Mouse (Mus musculus): ENCODE data around the gene Rpl36al. TPM values are rescaled to one million over a fixed set of nuclear protein-coding genes. Genes with fewer than 3 reads are reported as not detected.
"Not testable (repeated sequence)": the region's sequence is repeated elsewhere in the genome, so short reads cannot be mapped to it uniquely, and the experiment has no call there.

The Rpl36al gene
- polyA plus RNA-seq, 1 experiment from 2014 or later, result 536 TPM

GRCm38 (mm10) chr12:69171307-69171706 is 12.6 kb downstream of the Rpl36al start:
- no peak for DNase-seq (ENCODE audit: low spot score)
- 91% methylated on average over 2 of the region's 2 CpGs for WGBS
- Histone ChIP-seq H3K4me2 (ENCODE audit: low read depth, low read length) (no peak overlapping the region), H3K27ac (replicated peaks; ENCODE audit: low read depth, low read length) (no peak overlapping the region), H3K9ac (replicated peaks; ENCODE audit: low read length) (no peak overlapping the region), H3K36me3 (replicated peaks; ENCODE audit: control insufficient read depth, insufficient read depth, low read depth, low read length) (no peaks in the 10 kb centered on the region), H3K4me1 (ENCODE audit: control insufficient read depth, insufficient read depth, low read length) (no peaks in the 10 kb centered on the region), H3K4me3 (ENCODE audit: low read depth, low read length) (no peak overlapping the region), H3K9me3 (replicated peaks; ENCODE audit: control insufficient read depth, low read length) (no peaks in the 10 kb centered on the region), H3K27me3 (ENCODE audit: control insufficient read depth, insufficient read depth, low read length) (no peaks in the 10 kb centered on the region)
- ATAC-seq (replicated peaks; ENCODE audit: insufficient number of reproducible peaks, low FRiP score, low TSS enrichment, low read depth), result no peak

GRCm38 (mm10) chr12:69168461-69169106 is 15.3 kb downstream of the Rpl36al start, which contains the start of gene Lrr1:
Lrr1 (plus strand) TSS chr12:69168814.
- H3K9me3 ChIP-seq (replicated peaks; ENCODE audit: control insufficient read depth, low read length), result no peaks in the 10 kb centered on the region

GRCm38 (mm10) chr12:69167656-69168460 is 16.0 kb downstream of the Rpl36al start:
- 8% methylated on average over 18 of the region's 18 CpGs for WGBS
- no peaks in the 10 kb centered on the region for H3K9me3 ChIP-seq (replicated peaks; ENCODE audit: control insufficient read depth, low read length)
- DNase-seq (ENCODE audit: low spot score), result no peak
- H3K4me3 ChIP-seq (ENCODE audit: low read depth, low read length), result peak overlapping the region; percentile 79
- no peaks in the 10 kb centered on the region for H3K27me3 ChIP-seq (ENCODE audit: control insufficient read depth, insufficient read depth, low read length)
- H3K27ac ChIP-seq (replicated peaks; ENCODE audit: low read depth, low read length), result 0 out of 2 replicates have a peak overlapping the region, but pooled peaks have one; percentile 36
- H3K36me3 ChIP-seq (replicated peaks; ENCODE audit: control insufficient read depth, insufficient read depth, low read depth, low read length), result no peaks in the 10 kb centered on the region
- H3K4me2 ChIP-seq (ENCODE audit: low read depth, low read length), result peak overlapping the region; percentile 79
- H3K4me1 ChIP-seq (ENCODE audit: control insufficient read depth, insufficient read depth, low read length), result no peaks in the 10 kb centered on the region
- peak; percentile 16; the same call in 1 of the 2 replicates for ATAC-seq (replicated peaks; ENCODE audit: insufficient number of reproducible peaks, low FRiP score, low TSS enrichment, low read depth)
- peak overlapping the region; percentile 71 for H3K9ac ChIP-seq (replicated peaks; ENCODE audit: low read length)

More at GRCm38 (mm10) chr12:69168461-69169106, 15.3 kb downstream of the Rpl36al start, which contains the start of gene Lrr1:
- peak within 1 kb of the TSS; percentile 71 for H3K9ac ChIP-seq (replicated peaks; ENCODE audit: low read length)
- peak within 1 kb of the TSS; percentile 36 for H3K27ac ChIP-seq (replicated peaks; ENCODE audit: low read depth, low read length)
- no peaks in the 10 kb centered on the region for H3K4me1 ChIP-seq (ENCODE audit: control insufficient read depth, insufficient read depth, low read length)
- H3K4me2 ChIP-seq (ENCODE audit: low read depth, low read length), result peak within 1 kb of the TSS; percentile 79
- no peaks in the 10 kb centered on the region for H3K36me3 ChIP-seq (replicated peaks; ENCODE audit: control insufficient read depth, insufficient read depth, low read depth, low read length)
- ATAC-seq (replicated peaks; ENCODE audit: insufficient number of reproducible peaks, low FRiP score, low TSS enrichment, low read depth), result peak; percentile 93
- no peaks in the 10 kb centered on the region for H3K27me3 ChIP-seq (ENCODE audit: control insufficient read depth, insufficient read depth, low read length)
- under 1% methylated on average over 40 of the region's 40 CpGs for WGBS
- peak; percentile 83 for DNase-seq (ENCODE audit: low spot score)
- peak within 1 kb of the TSS; percentile 79 for H3K4me3 ChIP-seq (ENCODE audit: low read depth, low read length)

GRCm38 (mm10) chr12:69166861-69167581 is 16.9 kb downstream of the Rpl36al start:
- WGBS, result 71% methylated on average over 8 of the region's 8 CpGs

GRCm38 (mm10) chr12:69164904-69165303 is 19.0 kb downstream of the Rpl36al start:
- ATAC-seq (replicated peaks; ENCODE audit: insufficient number of reproducible peaks, low FRiP score, low TSS enrichment, low read depth), result no peak
- no peak overlapping the region for H3K4me3 ChIP-seq (ENCODE audit: low read depth, low read length)
- H3K9ac ChIP-seq (replicated peaks; ENCODE audit: low read length), result no peak overlapping the region
- no peaks in the 10 kb centered on the region for H3K27me3 ChIP-seq (ENCODE audit: control insufficient read depth, insufficient read depth, low read length)
- WGBS, result 59% methylated on average over 3 of the region's 3 CpGs
- no peak for DNase-seq (ENCODE audit: low spot score)
- no peak overlapping the region for H3K27ac ChIP-seq (replicated peaks; ENCODE audit: low read depth, low read length)
- no peaks in the 10 kb centered on the region for H3K36me3 ChIP-seq (replicated peaks; ENCODE audit: control insufficient read depth, insufficient read depth, low read depth, low read length)
- H3K9me3 ChIP-seq (replicated peaks; ENCODE audit: control insufficient read depth, low read length), result no peaks in the 10 kb centered on the region
- H3K4me1 ChIP-seq (ENCODE audit: control insufficient read depth, insufficient read depth, low read length), result no peaks in the 10 kb centered on the region
- no peak overlapping the region for H3K4me2 ChIP-seq (ENCODE audit: low read depth, low read length)

More at GRCm38 (mm10) chr12:69166861-69167581, 16.9 kb downstream of the Rpl36al start:
- not testable (repeated sequence) for H3K27me3 ChIP-seq (ENCODE audit: control insufficient read depth, insufficient read depth, low read length); H3K36me3 ChIP-seq (replicated peaks; ENCODE audit: control insufficient read depth, insufficient read depth, low read depth, low read length); H3K27ac ChIP-seq (replicated peaks; ENCODE audit: low read depth, low read length); H3K9me3 ChIP-seq (replicated peaks; ENCODE audit: control insufficient read depth, low read length); H3K4me2 ChIP-seq (ENCODE audit: low read depth, low read length); DNase-seq (ENCODE audit: low spot score); H3K4me3 ChIP-seq (ENCODE audit: low read depth, low read length); H3K9ac ChIP-seq (replicated peaks; ENCODE audit: low read length); ATAC-seq (replicated peaks; ENCODE audit: insufficient number of reproducible peaks, low FRiP score, low TSS enrichment, low read depth); H3K4me1 ChIP-seq (ENCODE audit: control insufficient read depth, insufficient read depth, low read length)

GRCm38 (mm10) chr12:69163586-69163985 is 20.3 kb downstream of the Rpl36al start:
- H3K4me3 ChIP-seq (ENCODE audit: low read depth, low read length); DNase-seq (ENCODE audit: low spot score); H3K27me3 ChIP-seq (ENCODE audit: control insufficient read depth, insufficient read depth, low read length); H3K36me3 ChIP-seq (replicated peaks; ENCODE audit: control insufficient read depth, insufficient read depth, low read depth, low read length); H3K4me1 ChIP-seq (ENCODE audit: control insufficient read depth, insufficient read depth, low read length); H3K27ac ChIP-seq (replicated peaks; ENCODE audit: low read depth, low read length); H3K9me3 ChIP-seq (replicated peaks; ENCODE audit: control insufficient read depth, low read length); H3K4me2 ChIP-seq (ENCODE audit: low read depth, low read length); ATAC-seq (replicated peaks; ENCODE audit: insufficient number of reproducible peaks, low FRiP score, low TSS enrichment, low read depth); H3K9ac ChIP-seq (replicated peaks; ENCODE audit: low read length): not testable (repeated sequence)
- WGBS, result 87% methylated on average over 4 of the region's 4 CpGs

- DNase-seq (ENCODE audit: low spot score); H3K4me2 ChIP-seq (ENCODE audit: low read depth, low read length); H3K4me3 ChIP-seq (ENCODE audit: low read depth, low read length); H3K9ac ChIP-seq (replicated peaks; ENCODE audit: low read length); H3K4me1 ChIP-seq (ENCODE audit: control insufficient read depth, insufficient read depth, low read length); H3K36me3 ChIP-seq (replicated peaks; ENCODE audit: control insufficient read depth, insufficient read depth, low read depth, low read length); H3K27ac ChIP-seq (replicated peaks; ENCODE audit: low read depth, low read length); ATAC-seq (replicated peaks; ENCODE audit: insufficient number of reproducible peaks, low FRiP score, low TSS enrichment, low read depth); H3K9me3 ChIP-seq (replicated peaks; ENCODE audit: control insufficient read depth, low read length); H3K27me3 ChIP-seq (ENCODE audit: control insufficient read depth, insufficient read depth, low read length): not testable (repeated sequence)
- 55% methylated on average over 2 of the region's 2 CpGs for WGBS
Measured at GRCm38 (mm10) chr12:69160677-69161076, 23.2 kb downstream of the Rpl36al start.

Measured in embryonic facial prominence, embryonic 11.5 days (tissue).